Mouse (Mus musculus) megakaryocyte, embryonic 14.5 days (primary cell): ENCODE results near the gene Wnt11. TPM values are rescaled to one million over a fixed set of nuclear protein-coding genes. Genes with fewer than 3 reads are reported as not detected.

Experiments
- H3K27me3 ChIP-seq: replicated peaks from 2 replicates; pipeline ENCODE3; 2012; ENCODE audit warnings: inconsistent platforms
- H3K36me3 ChIP-seq: replicated peaks from 2 replicates; pipeline ENCODE3; 2012; ENCODE audit warnings: low read length, inconsistent platforms, mixed read lengths
- H3K4me1 ChIP-seq: 2 replicates; pipeline ENCODE4 v1.6.1; 2012; ENCODE audit warnings: inconsistent platforms
- H3K4me3 ChIP-seq: replicated peaks from 2 replicates; pipeline ENCODE3; 2012; ENCODE audit warnings: moderate library complexity, mild to moderate bottlenecking, inconsistent platforms
- H3K9me3 ChIP-seq: 2 replicates; pipeline ENCODE4 v1.6.1; 2012; ENCODE audit warnings: inconsistent platforms
- FLI1 ChIP-seq: IDR thresholded peaks from 2 replicates; pipeline ENCODE4 v1.6.1; 2012; ENCODE audit warnings: low read length, inconsistent platforms, mixed read lengths
- GATA1 ChIP-seq: IDR thresholded peaks from 3 replicates; pipeline ENCODE4 v1.6.1; 2012; ENCODE audit warnings: mixed read lengths, low read length, inconsistent platforms, borderline replicate concordance
- polyA plus RNA-seq: library from polyadenylated mRNA; stranded (reverse); fragments of >175 nt; gene quantifications from 2 replicates; pipeline ENCODE4 v1.2.3, GENCODE M21; 2012; ENCODE audit warnings: low replicate concordance; ENCODE audit not compliant: insufficient read depth

Gene Wnt11
- polyA plus RNA-seq, 1 experiment, result 1.6 TPM

DNA sequence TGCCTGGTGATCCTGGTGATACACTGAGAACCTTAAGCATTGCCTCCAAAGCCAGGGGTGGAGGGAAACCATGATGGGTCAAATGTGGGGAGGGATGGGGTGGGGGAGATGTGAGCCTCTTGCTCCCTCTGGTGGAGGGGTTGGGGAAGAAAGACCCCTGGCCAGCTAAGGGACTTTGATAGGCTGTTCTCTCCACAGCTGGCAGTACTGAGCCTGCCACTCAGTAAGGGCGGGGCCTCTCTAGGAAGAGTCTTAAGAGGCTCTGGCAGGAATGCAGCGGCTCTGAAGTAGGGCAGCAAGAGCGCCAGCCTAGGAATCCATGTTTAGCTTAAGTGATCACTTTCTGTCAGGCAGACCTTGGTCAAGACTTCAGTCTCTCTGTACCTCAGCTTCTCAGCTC is 6.9 kb downstream of the Wnt11 start:
- Histone ChIP-seq H3K27me3 (peaks cover 99% of the 10 kb centered on the region), H3K4me1 (peaks cover 29% of the 10 kb centered on the region), H3K36me3 (no peaks in the 10 kb centered on the region), H3K9me3 (no peaks in the 10 kb centered on the region), H3K4me3 (no peak overlapping the region)
- no peak for TF ChIP-seq FLI1
- no peak for TF ChIP-seq GATA1

DNA sequence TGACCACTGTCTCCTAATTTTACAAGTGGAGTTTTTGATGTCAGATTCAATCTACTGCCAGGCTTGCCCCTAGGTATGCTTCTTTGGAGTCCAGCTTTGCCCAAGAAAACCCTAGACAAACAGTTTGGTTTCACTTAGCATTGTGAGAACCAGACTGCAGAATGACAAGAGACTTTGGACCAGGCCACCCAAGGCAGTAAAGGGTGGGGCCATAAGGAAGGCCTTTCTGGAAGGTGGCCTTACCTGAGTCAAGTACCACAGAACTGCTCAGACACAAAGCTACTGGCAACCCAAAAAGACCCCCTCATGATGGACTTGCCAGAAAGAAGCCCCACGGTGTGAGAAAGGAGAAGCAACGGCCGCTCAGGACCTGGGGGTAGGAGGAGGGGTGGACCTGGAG is 8.1 kb downstream of the Wnt11 start:
- Histone ChIP-seq H3K4me1 (peaks cover 20% of the 10 kb centered on the region), H3K36me3 (no peaks in the 10 kb centered on the region), H3K27me3 (peaks cover 99% of the 10 kb centered on the region), H3K9me3 (no peaks in the 10 kb centered on the region), H3K4me3 (no peak overlapping the region)
- TF ChIP-seq GATA1, result no peak
- no peak for TF ChIP-seq FLI1

DNA sequence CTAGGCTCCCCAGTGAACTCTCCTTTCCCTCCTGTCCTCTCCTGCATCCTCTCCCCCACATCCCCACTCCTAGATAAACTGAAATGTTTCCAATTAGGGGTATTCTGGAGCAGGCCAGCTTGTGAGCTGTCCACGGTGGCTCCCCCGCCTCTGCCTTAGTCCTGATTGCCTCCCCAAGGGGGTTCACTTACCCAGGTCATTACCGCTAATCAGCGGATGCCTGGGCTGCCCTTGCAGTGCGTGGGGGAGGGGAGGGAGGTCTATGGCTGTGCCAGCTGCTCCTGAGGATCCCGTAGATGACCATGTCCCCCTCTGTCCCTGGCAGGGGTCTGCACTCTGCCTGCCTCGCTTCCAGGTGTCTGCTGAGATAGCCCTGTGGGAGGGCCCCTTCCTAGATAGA is 8.7 kb downstream of the Wnt11 start:
- no peaks in the 10 kb centered on the region for H3K36me3 ChIP-seq

DNA sequence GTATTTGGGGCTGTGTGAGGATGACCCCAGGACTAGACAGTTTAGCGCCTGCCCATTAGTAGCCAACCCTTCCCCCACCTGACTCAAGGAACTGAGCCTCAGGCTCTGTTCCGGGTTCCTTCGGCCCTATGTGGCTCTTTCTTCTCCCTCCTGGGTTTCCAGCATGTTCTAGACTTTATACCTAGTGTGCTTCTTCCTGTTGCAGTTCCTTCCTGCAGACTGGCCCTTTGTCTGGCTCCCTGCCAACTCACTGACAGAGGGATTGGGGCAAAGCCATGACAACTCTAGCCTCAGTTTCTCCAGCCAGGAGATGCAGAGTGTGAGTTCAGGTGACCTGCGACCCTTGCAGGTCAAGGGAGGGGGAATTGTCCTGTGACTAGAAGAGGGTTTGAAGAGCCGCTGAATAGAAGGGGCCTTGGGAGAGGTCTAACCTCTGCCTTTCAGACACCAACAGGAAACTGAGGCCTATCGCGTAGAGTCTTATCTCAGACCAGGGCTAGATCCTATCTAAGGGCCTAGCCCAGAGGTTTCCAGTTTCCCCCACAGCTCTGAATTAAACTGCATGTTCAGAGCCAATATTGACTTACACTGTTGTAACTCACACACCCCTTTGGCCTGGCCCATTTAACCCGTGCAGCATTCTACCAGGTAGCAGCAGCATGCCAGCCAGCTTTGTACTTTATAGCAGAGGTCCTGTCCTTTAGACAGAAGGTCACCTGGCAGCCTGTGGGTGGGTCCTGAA is 14.2 kb downstream of the Wnt11 start:
- no peak for TF ChIP-seq GATA1
- Histone ChIP-seq H3K4me1 (peaks cover 38% of the 10 kb centered on the region), H3K36me3 (no peaks in the 10 kb centered on the region), H3K4me3 (no peak overlapping the region), H3K9me3 (peaks cover 16% of the 10 kb centered on the region), H3K27me3 (peaks cover 92% of the 10 kb centered on the region)

More for the DNA sequence above, 8.7 kb downstream of the Wnt11 start:
- H3K9me3 ChIP-seq, result no peaks in the 10 kb centered on the region
- no peak for TF ChIP-seq FLI1
- no peak for TF ChIP-seq GATA1
- peaks cover 98% of the 10 kb centered on the region for H3K27me3 ChIP-seq
- no peak overlapping the region for H3K4me3 ChIP-seq
- peaks cover 17% of the 10 kb centered on the region for H3K4me1 ChIP-seq

DNA sequence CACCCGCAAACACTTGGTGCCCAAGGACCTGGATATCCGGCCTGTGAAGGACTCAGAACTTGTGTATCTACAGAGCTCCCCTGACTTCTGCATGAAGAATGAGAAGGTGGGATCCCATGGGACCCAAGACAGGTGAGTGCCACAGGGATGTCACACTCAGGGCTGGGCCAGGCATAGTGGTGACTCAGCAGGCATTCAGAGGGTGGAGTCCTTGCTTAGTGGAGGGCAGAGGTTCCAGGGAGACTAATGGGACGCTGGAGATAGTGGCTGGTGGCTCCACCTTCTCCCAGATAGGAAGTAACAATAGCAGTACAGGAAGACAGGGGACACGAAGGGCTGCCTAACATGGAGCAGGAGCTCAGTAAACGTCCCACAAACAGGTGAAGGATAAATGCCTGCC is 15.5 kb downstream of the Wnt11 start:
- Histone ChIP-seq H3K9me3 (peaks cover 16% of the 10 kb centered on the region), H3K4me1 (peaks cover 46% of the 10 kb centered on the region), H3K36me3 (no peaks in the 10 kb centered on the region), H3K4me3 (no peak overlapping the region), H3K27me3 (peaks cover 85% of the 10 kb centered on the region)
- TF ChIP-seq FLI1, result no peak
- no peak for TF ChIP-seq GATA1

DNA sequence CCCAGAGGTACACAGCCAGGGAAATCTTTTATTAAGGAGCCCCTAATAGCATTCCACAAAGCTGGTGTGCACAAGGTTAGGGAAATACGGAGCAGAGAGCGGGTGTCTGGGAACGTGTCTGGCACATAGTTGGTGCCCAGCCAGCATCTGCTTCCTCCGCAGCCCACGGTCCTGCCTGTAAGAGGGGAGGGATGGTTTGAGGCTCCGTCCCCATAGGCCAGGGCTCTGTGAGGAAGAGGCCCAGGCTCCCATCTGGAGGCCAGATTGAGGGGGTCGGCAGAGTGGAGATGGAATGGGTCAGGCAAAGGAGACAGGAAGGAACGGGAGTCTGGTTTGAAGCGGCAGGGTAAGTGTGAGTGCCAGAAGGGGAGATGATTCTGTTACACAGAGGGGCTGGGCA is 16.3 kb downstream of the Wnt11 start:
- Histone ChIP-seq H3K36me3 (no peaks in the 10 kb centered on the region), H3K9me3 (peaks cover 16% of the 10 kb centered on the region), H3K4me3 (peak overlapping the region; percentile 19), H3K27me3 (peaks cover 80% of the 10 kb centered on the region), H3K4me1 (peaks cover 54% of the 10 kb centered on the region)
- TF ChIP-seq FLI1 (no peak), GATA1 (no peak)

DNA sequence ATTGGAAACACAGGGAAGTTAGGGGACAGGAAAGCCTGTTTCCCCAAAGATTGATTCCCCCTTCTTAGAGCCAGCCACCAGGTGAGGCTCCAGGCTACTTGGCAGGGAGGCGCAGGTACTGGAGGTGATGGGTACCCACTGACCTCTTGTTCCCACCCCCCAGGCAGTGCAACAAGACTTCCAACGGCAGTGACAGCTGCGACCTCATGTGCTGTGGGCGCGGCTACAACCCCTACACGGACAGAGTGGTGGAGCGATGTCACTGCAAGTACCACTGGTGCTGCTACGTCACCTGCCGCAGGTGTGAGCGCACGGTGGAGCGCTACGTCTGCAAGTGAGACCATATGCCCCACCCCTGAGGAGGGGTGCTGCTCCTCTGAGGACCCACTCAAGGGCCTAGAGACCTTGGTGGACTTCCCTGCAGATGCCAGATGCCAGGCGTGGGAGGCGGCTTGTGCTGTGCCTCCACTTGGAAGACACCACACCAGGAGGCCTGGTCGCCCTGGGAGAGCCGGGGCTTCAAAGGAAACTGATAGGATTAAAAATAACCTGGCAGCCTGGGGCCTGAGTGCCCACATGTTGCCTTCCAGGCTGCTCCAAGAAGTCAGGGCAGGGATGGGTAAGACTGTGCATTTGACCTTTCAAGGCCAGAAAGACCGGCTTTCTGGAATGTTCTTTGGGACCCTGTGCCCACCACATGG is 18.2 kb downstream of the Wnt11 start:
- TF ChIP-seq GATA1 (no peak), FLI1 (no peak)
- Histone ChIP-seq H3K9me3 (peaks cover 16% of the 10 kb centered on the region), H3K27me3 (peaks cover 76% of the 10 kb centered on the region)

DNA sequence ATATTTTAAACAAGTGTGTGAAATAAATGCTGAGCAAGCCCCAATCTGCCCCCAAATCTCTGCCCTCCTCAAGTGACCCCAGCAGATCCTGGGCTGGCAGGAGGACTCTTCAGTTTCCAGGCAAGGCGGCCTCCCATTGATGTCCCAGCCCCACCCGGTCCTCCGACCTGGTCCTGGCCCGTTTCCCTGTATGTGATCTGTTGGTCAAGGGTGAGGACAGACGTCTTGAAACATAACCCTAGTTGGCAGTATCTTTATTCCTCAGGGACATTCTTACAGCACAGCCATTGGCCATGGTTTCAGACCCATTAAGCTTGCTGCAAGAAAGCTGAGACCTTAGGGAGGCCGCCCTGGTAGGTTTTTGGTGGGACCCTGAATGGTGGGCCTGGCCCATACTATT is 18.9 kb downstream of the Wnt11 start:
- TF ChIP-seq FLI1 (no peak), GATA1 (no peak)

More for the DNA sequence above, 18.2 kb downstream of the Wnt11 start:
- Histone ChIP-seq H3K4me1 (peaks cover 73% of the 10 kb centered on the region), H3K4me3 (peak overlapping the region; percentile 67), H3K36me3 (no peaks in the 10 kb centered on the region)

DNA sequence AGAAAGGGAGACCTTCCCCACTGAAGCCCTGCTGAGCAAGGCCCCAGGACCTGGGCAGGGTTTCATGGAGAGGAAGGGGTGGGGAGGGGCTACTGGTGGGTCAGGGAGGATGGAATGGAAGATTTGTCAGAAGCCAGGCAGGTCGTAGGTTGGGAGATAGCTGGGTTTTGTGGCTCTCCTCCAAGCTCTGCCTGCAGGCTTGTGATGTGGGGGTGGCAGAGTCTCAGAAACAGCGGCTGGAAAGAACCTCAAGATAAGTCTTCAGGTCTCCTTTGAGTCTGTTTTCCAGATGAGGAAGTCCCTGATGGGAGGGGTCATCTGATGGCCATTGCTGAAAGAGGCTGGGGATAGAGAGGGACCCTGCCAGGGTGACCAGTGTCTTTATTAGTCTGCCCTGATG is 20.5 kb downstream of the Wnt11 start:
- Histone ChIP-seq H3K9me3 (peaks cover 10% of the 10 kb centered on the region), H3K4me1 (peaks cover 62% of the 10 kb centered on the region), H3K4me3 (no peak overlapping the region), H3K27me3 (peaks cover 73% of the 10 kb centered on the region), H3K36me3 (no peaks in the 10 kb centered on the region)
- no peak for TF ChIP-seq FLI1
- no peak for TF ChIP-seq GATA1

More for the DNA sequence above, 18.9 kb downstream of the Wnt11 start:
- H3K9me3 ChIP-seq, result peaks cover 16% of the 10 kb centered on the region
- H3K27me3 ChIP-seq, result peaks cover 76% of the 10 kb centered on the region
- no peak overlapping the region for H3K4me3 ChIP-seq
- no peaks in the 10 kb centered on the region for H3K36me3 ChIP-seq
- H3K4me1 ChIP-seq, result peaks cover 71% of the 10 kb centered on the region

DNA sequence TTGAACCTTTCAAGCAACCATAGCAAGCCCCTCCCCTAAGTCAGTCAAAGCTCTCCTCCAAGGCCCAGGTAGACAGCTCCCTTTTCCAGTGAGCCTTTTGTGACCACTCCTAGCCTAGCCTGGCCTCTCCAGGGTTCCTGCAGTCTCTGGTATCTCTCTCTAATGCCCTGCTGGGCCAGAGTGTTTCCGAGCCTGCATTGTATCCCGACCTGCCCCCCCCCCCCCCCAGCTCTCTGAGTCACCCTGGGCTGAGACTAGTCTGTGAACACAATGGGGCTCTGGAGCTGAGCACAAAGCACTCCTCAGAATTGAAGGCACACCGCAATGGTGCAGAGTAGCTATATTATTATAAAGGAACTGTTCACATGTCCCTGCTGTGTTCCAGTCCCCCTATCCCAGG is 21.2 kb downstream of the Wnt11 start:
- TF ChIP-seq FLI1 (no peak), GATA1 (no peak)
- Histone ChIP-seq H3K36me3 (no peaks in the 10 kb centered on the region), H3K9me3 (peaks cover 3% of the 10 kb centered on the region), H3K4me3 (no peak overlapping the region), H3K27me3 (peaks cover 73% of the 10 kb centered on the region), H3K4me1 (peaks cover 62% of the 10 kb centered on the region)
